14 mouse cellular contexts compared by ENCODE assay signal in genomic region chr11:35915546-35915945, GRCm38 (mm10).
A peak's percentile ranks its signal among the peaks of the same experiment; 100 is the strongest.
DNase-seq lines count a peak whose midpoint lies in the region; ATAC-seq lines count a peak whose summit lies in the region.
"Had no signal": no experiment of that assay in that cellular context is flagged by ENCODE, and none has a peak within 500 bp of the region (broad histone marks: within the 10 kb centered on the region; RNA-seq: fewer than 3 reads in every experiment).

No protein-coding gene starts in this region.

- H3K27ac ChIP-seq in forebrain, embryonic 15.5 days (replicated peaks), result peak overlapping the region; percentile 61
- H3K27ac ChIP-seq in forebrain, embryonic 12.5 days, result no peak overlapping the region
- 0 out of 2 replicates have a peak overlapping the region, but pooled peaks have one; percentile 25 for H3K27ac ChIP-seq in midbrain, embryonic 12.5 days (replicated peaks)
- H3K27ac ChIP-seq in midbrain, embryonic 11.5 days (ENCODE audit: low read depth, low read length), result no peak overlapping the region
- no peak overlapping the region for H3K27ac ChIP-seq in heart, embryonic 10.5 days
- H3K27ac ChIP-seq: embryonic facial prominence, embryonic 12.5 days; heart, adult 2 months; limb, embryonic 10.5 days had no signal

- no peaks in the 10 kb centered on the region for H3K27me3 ChIP-seq in forebrain, embryonic 15.5 days
- H3K27me3 ChIP-seq in forebrain, embryonic 12.5 days, result peaks cover 7% of the 10 kb centered on the region; the same call in 1 of the 2 replicates
- H3K27me3 ChIP-seq in midbrain, embryonic 12.5 days, result no peaks in the 10 kb centered on the region
- no peaks in the 10 kb centered on the region for H3K27me3 ChIP-seq in midbrain, embryonic 11.5 days (ENCODE audit: control insufficient read depth, insufficient read depth, low read length)
- H3K27me3 ChIP-seq in heart, embryonic 10.5 days (ENCODE audit: insufficient read depth, poor library complexity, severe bottlenecking), result no peaks in the 10 kb centered on the region
- H3K27me3 ChIP-seq: embryonic facial prominence, embryonic 12.5 days had no signal

- H3K4me2 ChIP-seq in forebrain, embryonic 15.5 days (replicated peaks), result no peak overlapping the region
- no peak overlapping the region for H3K4me2 ChIP-seq in forebrain, embryonic 12.5 days
- H3K4me2 ChIP-seq in midbrain, embryonic 12.5 days (replicated peaks), result no peak overlapping the region
- no peak overlapping the region for H3K4me2 ChIP-seq in midbrain, embryonic 11.5 days
- H3K4me2 ChIP-seq: embryonic facial prominence, embryonic 12.5 days had no signal

- no peaks in the 10 kb centered on the region for H3K9me3 ChIP-seq in forebrain, embryonic 15.5 days
- H3K9me3 ChIP-seq in forebrain, embryonic 12.5 days, result no peaks in the 10 kb centered on the region
- H3K9me3 ChIP-seq in midbrain, embryonic 12.5 days, result no peaks in the 10 kb centered on the region
- H3K9me3 ChIP-seq in midbrain, embryonic 11.5 days (ENCODE audit: control insufficient read depth, low read length), result no peaks in the 10 kb centered on the region
- H3K9me3 ChIP-seq in heart, embryonic 10.5 days, result no peaks in the 10 kb centered on the region
- H3K9me3 ChIP-seq: embryonic facial prominence, embryonic 12.5 days; limb, embryonic 10.5 days had no signal

- no peaks in the 10 kb centered on the region for H3K36me3 ChIP-seq in forebrain, embryonic 15.5 days
- no peaks in the 10 kb centered on the region for H3K36me3 ChIP-seq in forebrain, embryonic 12.5 days (replicated peaks)
- no peaks in the 10 kb centered on the region; the same call in 1 of the 2 replicates for H3K36me3 ChIP-seq in midbrain, embryonic 12.5 days
- H3K36me3 ChIP-seq in midbrain, embryonic 11.5 days (ENCODE audit: control insufficient read depth, insufficient read depth, low read length), result no peaks in the 10 kb centered on the region
- no peaks in the 10 kb centered on the region for H3K36me3 ChIP-seq in heart, embryonic 10.5 days
- H3K36me3 ChIP-seq: embryonic facial prominence, embryonic 12.5 days; limb, embryonic 10.5 days had no signal

- peaks cover 64% of the 10 kb centered on the region for H3K4me1 ChIP-seq in forebrain, embryonic 15.5 days
- H3K4me1 ChIP-seq in forebrain, embryonic 12.5 days, result peaks cover 39% of the 10 kb centered on the region
- H3K4me1 ChIP-seq in midbrain, embryonic 12.5 days, result peaks cover 24% of the 10 kb centered on the region
- peaks cover 12% of the 10 kb centered on the region for H3K4me1 ChIP-seq in midbrain, embryonic 11.5 days (ENCODE audit: control insufficient read depth, insufficient read depth, low read length)
- peaks cover 26% of the 10 kb centered on the region for H3K4me1 ChIP-seq in heart, embryonic 10.5 days
- H3K4me1 ChIP-seq: embryonic facial prominence, embryonic 12.5 days; limb, embryonic 10.5 days had no signal

- no peak overlapping the region for H3K9ac ChIP-seq in forebrain, embryonic 15.5 days (replicated peaks)
- H3K9ac ChIP-seq in forebrain, embryonic 12.5 days, result no peak overlapping the region
- no peak overlapping the region for H3K9ac ChIP-seq in midbrain, embryonic 12.5 days (replicated peaks)
- no peak overlapping the region for H3K9ac ChIP-seq in midbrain, embryonic 11.5 days (ENCODE audit: low read length)
- H3K9ac ChIP-seq: embryonic facial prominence, embryonic 12.5 days had no signal

- 31% methylated on average over 8 of the region's 8 CpGs for WGBS in forebrain, embryonic 15.5 days
- 41% methylated on average over 8 of the region's 8 CpGs for WGBS in forebrain, embryonic 12.5 days
- WGBS in midbrain, embryonic 12.5 days, result 42% methylated on average over 8 of the region's 8 CpGs
- 44% methylated on average over 8 of the region's 8 CpGs for WGBS in midbrain, embryonic 11.5 days
- 69% methylated on average over 8 of the region's 8 CpGs for WGBS in heart, embryonic 10.5 days

- H3K4me3 ChIP-seq in forebrain, embryonic 15.5 days, result no peak overlapping the region
- no peak overlapping the region for H3K4me3 ChIP-seq in forebrain, embryonic 12.5 days (replicated peaks)
- no peak overlapping the region for H3K4me3 ChIP-seq in midbrain, embryonic 12.5 days
- H3K4me3 ChIP-seq in midbrain, embryonic 11.5 days (ENCODE audit: low read depth, low read length), result no peak overlapping the region
- no peak overlapping the region for H3K4me3 ChIP-seq in heart, embryonic 10.5 days
- H3K4me3 ChIP-seq: embryonic facial prominence, embryonic 12.5 days; heart, adult 2 months; limb, embryonic 10.5 days had no signal

- ATAC-seq in forebrain, embryonic 15.5 days (replicated peaks), result no peak
- no peak for ATAC-seq in forebrain, embryonic 12.5 days (ENCODE audit: low FRiP score)
- ATAC-seq in midbrain, embryonic 12.5 days (ENCODE audit: low FRiP score, low read depth), result no peak
- no peak for ATAC-seq in midbrain, embryonic 11.5 days (ENCODE audit: low FRiP score)

- DNase-seq in midbrain, embryonic 11.5 days (ENCODE audit: low spot score, missing footprints), result no peak
- DNase-seq in kidney, postnatal 25 days, result peak; percentile 79 to 90
- DNase-seq in heart, embryonic 10.5 days (ENCODE audit: low spot score), result no peak
- no peak for DNase-seq in spleen, postnatal 4 days (ENCODE audit: low spot score in 2 of 2)
- no peak for DNase-seq in layer of hippocampus, postnatal 36 days
- DNase-seq: cerebellum, adult 9-10 months; heart, adult 2 months; heart, postnatal 36 days; spleen, adult 18-20 months had no signal

Comparison
In these comparisons a context has a peak if more than half of its experiments do, and no peak if none do; other contexts are left out.
1. H3K27ac ChIP-seq: peak in forebrain, embryonic 15.5 days (single experiment) and midbrain, embryonic 12.5 days (single experiment); none in forebrain, embryonic 12.5 days (single experiment), midbrain, embryonic 11.5 days (single experiment) and heart, embryonic 10.5 days (single experiment).
2. DNase-seq: peak in kidney, postnatal 25 days (2 of 2); none in midbrain, embryonic 11.5 days (single experiment), heart, embryonic 10.5 days (single experiment), spleen, postnatal 4 days (0 of 2) and layer of hippocampus, postnatal 36 days (0 of 2).